Mouse (Mus musculus) hematopoietic stem cell, adult 5-6 weeks (primary cell): ENCODE measurements around the gene Gm19684. TPM values are rescaled to one million over a fixed set of nuclear protein-coding genes. Genes with fewer than 3 reads are reported as not detected.
A peak's percentile ranks its signal among the peaks of the same experiment; 100 is the strongest.
"Not testable (repeated sequence)": the region's sequence is repeated elsewhere in the genome, so short reads cannot be mapped to it uniquely, and the experiment has no call there.

Experiments used
- ATAC-seq, 2 experiments: fragments of 125-278 bp in 1 of 2; replicated peaks in 1 of 2; 2 replicates each; pipeline ENCODE4 v1.8.0; 2016 to 2017; ENCODE audit warnings: inconsistent platforms in 2 of 2, mild to moderate bottlenecking in 2 of 2, moderate number of reproducible peaks in 2 of 2, low read depth in 1 of 2, moderate TSS enrichment in 1 of 2; ENCODE audit not compliant: low FRiP score in 2 of 2, poor library complexity in 2 of 2, severe bottlenecking in 2 of 2, insufficient read depth in 1 of 2, low TSS enrichment in 1 of 2
- total RNA-seq: library from RNA; stranded (forward); fragments of 172-1452, 232-1000 nt; gene quantifications from 2 replicates; pipeline ENCODE4 v1.2.3, GENCODE M21; 2017

Gm19684 gene
- total RNA-seq, 1 experiment from 2014 or later = not detected

- not testable (repeated sequence) for ATAC-seq
Observed at GRCm38 (mm10) chr17:36166901-36167300, 45.4 kb downstream of the Gm19684 start.

- ATAC-seq = peak in 1 of 2 experiments; percentile 46; a peak in 2 of 4 replicates
Observed at GRCm38 (mm10) chr17:36167306-36168038, 46.0 kb downstream of the Gm19684 start.

GRCm38 (mm10) chr17:36168039-36168652, 46.7 kb downstream of the Gm19684 start, which contains the start of gene Gm8909:
Gene Gm8909, minus strand, starts transcription at chr17:36168537.
- ATAC-seq = 0 out of 4 replicates have a peak, but pooled peaks of 1 of the 2 experiments have one; percentile 21

DNA sequence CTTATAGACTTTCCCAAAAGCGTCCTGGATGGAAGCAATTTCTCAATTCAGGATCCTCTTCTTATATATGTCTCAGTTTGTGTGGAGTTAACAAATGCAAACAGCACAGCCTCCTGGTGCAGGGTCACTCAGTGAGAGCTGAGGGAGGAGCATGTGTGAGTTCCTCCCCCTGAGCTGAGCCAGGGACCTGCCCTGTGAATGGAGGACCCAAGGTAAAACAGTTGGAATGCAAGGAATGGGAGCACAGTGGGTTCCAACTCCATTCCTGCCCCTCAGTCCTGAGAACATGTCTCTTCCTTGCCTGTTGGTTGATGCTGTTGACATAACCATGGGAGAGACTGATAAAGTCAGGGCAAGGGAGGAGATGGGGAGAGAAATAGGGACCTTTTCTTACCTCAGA, 47.6 kb downstream of the Gm19684 start:
- ATAC-seq = not testable (repeated sequence)

- ATAC-seq = peak; percentile 69 to 75
Observed at GRCm38 (mm10) chr17:36169753-36170152, 48.3 kb downstream of the Gm19684 start.

DNA sequence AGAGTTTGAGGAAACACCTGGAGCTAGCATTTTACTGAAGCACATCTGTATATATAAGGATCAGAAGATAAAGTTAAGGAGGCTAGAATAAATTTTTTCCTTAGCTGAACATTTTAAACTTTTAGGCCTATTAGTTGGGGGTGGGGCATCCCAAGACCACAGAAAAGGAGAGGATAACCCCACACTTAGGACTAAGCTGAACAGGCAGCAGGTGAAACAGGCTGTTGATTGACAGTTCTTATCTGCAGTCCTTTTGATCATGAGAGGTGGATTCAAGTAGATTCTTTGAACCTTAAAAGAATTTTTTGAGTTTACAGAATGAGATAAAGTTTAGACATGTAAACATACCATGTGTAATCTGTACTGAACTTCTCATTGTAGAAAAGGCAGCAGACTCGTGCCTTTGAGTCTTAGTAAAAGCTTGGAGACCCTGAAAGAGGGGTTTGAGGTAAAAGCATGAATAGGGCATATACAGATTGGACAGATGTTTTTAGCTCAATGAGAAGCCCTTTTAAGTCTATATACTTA, 48.9 kb downstream of the Gm19684 start:
- ATAC-seq = no peak

DNA sequence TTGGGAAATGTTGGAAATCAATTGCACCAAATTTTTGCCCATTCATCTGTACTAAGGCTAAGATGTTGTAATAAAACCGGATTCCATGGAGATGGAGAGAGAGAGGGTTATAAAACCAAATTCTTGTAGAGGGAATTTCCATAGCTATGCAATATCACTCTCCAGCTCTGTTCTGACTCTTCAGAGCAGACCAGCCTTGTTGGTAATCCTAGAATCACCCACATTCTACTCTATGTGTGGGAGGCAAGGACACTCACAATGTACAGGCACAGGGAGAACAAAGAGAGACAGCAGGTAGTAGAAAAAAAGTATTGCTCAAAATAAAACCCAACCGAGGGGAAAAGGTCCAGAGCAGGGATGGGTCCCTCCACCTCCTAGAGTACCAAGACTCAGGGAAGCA, 54.7 kb downstream of the Gm19684 start:
- not testable (repeated sequence) for ATAC-seq

- ATAC-seq = peak; percentile 42 to 75; a peak in 3 of 4 replicates
Observed at GRCm38 (mm10) chr17:36178938-36179337, 57.5 kb downstream of the Gm19684 start.

Other genes starting within 250 kb of the Gm19684 start
- 39.1 and 57.0 TPM in 2 replicates for gene Dhx16, start 241.9 kb upstream of the Gm19684 start, total RNA-seq
- 4.9 and 17.4 TPM in 2 replicates for gene 2310061I04Rik, start 224.2 kb upstream of the Gm19684 start, total RNA-seq
- gene Atat1, start 211.6 kb upstream of the Gm19684 start, total RNA-seq = 13.0 and 18.1 TPM in 2 replicates
- gene Mrps18b, start 205.3 kb upstream of the Gm19684 start, total RNA-seq = 47.0 and 51.8 TPM in 2 replicates
- gene Ppp1r10, start 205.2 kb upstream of the Gm19684 start, total RNA-seq = 175 and 218 TPM in 2 replicates
- 139 and 356 TPM in 2 replicates for gene Abcf1, start 151.9 kb upstream of the Gm19684 start, total RNA-seq
- 18.3 and 22.1 TPM in 2 replicates for gene Gnl1, start 141.8 kb upstream of the Gm19684 start, total RNA-seq
- gene Prr3, start 141.4 kb upstream of the Gm19684 start, total RNA-seq = 15.4 and 27.2 TPM in 2 replicates
- 16.8 and 23.6 TPM in 2 replicates for gene H2-T24, start 101.1 kb upstream of the Gm19684 start, total RNA-seq
- gene H2-T23, start 88.8 kb upstream of the Gm19684 start, total RNA-seq = 197 and 236 TPM in 2 replicates
- 66.7 and 102 TPM in 2 replicates for gene H2-T22, start 78.9 kb upstream of the Gm19684 start, total RNA-seq
- gene Gm6034, start 78.7 kb upstream of the Gm19684 start, total RNA-seq = not detected in 2 replicates
- not detected in 2 replicates for gene Gm11127, start 63.3 kb upstream of the Gm19684 start, total RNA-seq
- gene Gm7030, start 7.7 kb downstream of the Gm19684 start, total RNA-seq = not detected in 2 replicates
- not detected in 2 replicates for gene Gm8909, start 46.9 kb downstream of the Gm19684 start, total RNA-seq
- 0.75 and 1.1 TPM in 2 replicates for gene H2-T3, start 68.6 kb downstream of the Gm19684 start, total RNA-seq
- gene Rpp21, start 136.4 kb downstream of the Gm19684 start, total RNA-seq = 32.9 and 39.8 TPM in 2 replicates
- 27.0 and 28.5 TPM in 2 replicates for gene Trim39, start 150.6 kb downstream of the Gm19684 start, total RNA-seq
- gene H2-M10.2, start 164.8 kb downstream of the Gm19684 start, total RNA-seq = not detected in 2 replicates
- gene H2-M10.1, start 204.5 kb downstream of the Gm19684 start, total RNA-seq = not detected in 2 replicates
- not detected in 2 replicates for gene H2-M10.3, start 246.7 kb downstream of the Gm19684 start, total RNA-seq